Mouse (Mus musculus) testis, adult 2 months (tissue): ENCODE measurements around the gene Itprid2. TPM values are rescaled to one million over a fixed set of nuclear protein-coding genes. Genes with fewer than 3 reads are reported as not detected.

ENCODE experiments used
- H3K27ac ChIP-seq: fragments of 200-500 bp; 2 replicates; pipeline ENCODE4 v1.5.1; 2012; ENCODE audit warnings: low read depth, low read length; ENCODE audit not compliant: control insufficient read depth, insufficient read depth
- H3K27me3 ChIP-seq: fragments of 200-500 bp; 2 replicates; pipeline ENCODE4 v1.6.1; 2012; ENCODE audit warnings: mild to moderate bottlenecking, low read length, moderate library complexity; ENCODE audit not compliant: control insufficient read depth, insufficient read depth
- H3K36me3 ChIP-seq: fragments of 200-500 bp; 2 replicates; pipeline ENCODE4 v1.6.1; 2012; ENCODE audit warnings: mild to moderate bottlenecking, low read length; ENCODE audit not compliant: control insufficient read depth, insufficient read depth
- H3K4me1 ChIP-seq: fragments of 200-500 bp; 2 replicates; pipeline ENCODE4 v1.6.1; 2012; ENCODE audit warnings: low read length; ENCODE audit not compliant: control insufficient read depth, insufficient read depth
- H3K4me3 ChIP-seq: fragments of 200-500 bp; 2 replicates; pipeline ENCODE4 v1.5.1; 2012; ENCODE audit warnings: low read depth, mild to moderate bottlenecking, low read length, moderate library complexity, mixed read lengths; ENCODE audit not compliant: control insufficient read depth
- CTCF ChIP-seq: fragments of 200-500 bp; IDR thresholded peaks from 2 replicates; pipeline ENCODE4 v1.5.1; 2012; ENCODE audit warnings: low read depth, mild to moderate bottlenecking, inconsistent platforms, low read length, moderate library complexity; ENCODE audit not compliant: control insufficient read depth, insufficient read depth, insufficient replicate concordance
- POLR2A ChIP-seq: fragments of 200-500 bp; IDR thresholded peaks from 2 replicates; pipeline ENCODE4 v1.6.1; 2012; ENCODE audit warnings: low read depth, mild to moderate bottlenecking, inconsistent platforms, low read length, moderate library complexity; ENCODE audit not compliant: control insufficient read depth
- polyA plus RNA-seq: library from polyadenylated mRNA; depleted of rRNA; stranded (reverse); fragments of >200 nt; gene quantifications from 2 replicates; pipeline ENCODE4 v1.2.3, GENCODE M21; 2012

Gene Itprid2
- polyA plus RNA-seq, 1 experiment, result 3.4 TPM

DNA sequence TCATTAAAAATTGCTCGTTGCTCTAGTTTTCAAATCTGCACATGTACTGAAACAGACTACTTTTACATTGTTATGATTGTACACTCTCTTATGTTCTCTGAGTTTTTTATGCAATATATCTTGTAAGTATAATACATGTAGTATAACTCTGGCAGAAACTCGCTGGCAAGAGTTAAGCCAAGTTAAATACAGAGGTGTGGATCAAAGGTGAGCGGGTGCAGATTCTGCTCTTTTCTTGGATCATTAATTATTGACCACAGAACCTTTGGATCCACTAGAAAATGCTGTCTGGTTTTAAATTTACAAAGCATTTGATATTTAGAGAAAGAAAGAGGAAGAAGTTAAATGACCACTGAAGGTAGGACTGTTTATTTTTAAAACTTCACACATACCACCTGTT lies 16.5 kb downstream of the Itprid2 start:
- no peak overlapping the region for H3K27ac ChIP-seq
- TF ChIP-seq CTCF, result no peak
- no peak for TF ChIP-seq POLR2A
- no peaks in the 10 kb centered on the region for H3K27me3 ChIP-seq
- H3K4me1 ChIP-seq, result no peaks in the 10 kb centered on the region
- no peaks in the 10 kb centered on the region for H3K36me3 ChIP-seq
- no peak overlapping the region for H3K4me3 ChIP-seq

DNA sequence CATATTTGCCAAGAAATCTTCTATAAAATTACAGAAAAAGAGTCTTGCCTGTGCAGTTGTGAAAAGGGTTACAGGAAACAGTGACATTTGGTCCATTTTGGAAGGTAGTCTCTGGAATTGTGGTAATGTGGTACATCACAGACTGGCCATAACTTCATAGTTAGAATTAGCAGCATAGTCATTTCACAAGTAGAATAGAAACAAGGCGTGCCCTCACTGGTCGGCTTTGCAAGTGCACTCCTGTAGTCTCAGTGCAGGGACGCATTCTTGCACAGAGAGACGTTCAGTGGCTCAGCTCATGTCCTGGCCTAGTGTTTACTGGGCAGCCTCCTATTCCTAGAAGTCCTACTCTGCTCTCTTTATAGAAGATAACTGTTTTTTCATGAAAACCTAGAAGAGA lies 17.4 kb downstream of the Itprid2 start:
- Histone ChIP-seq H3K4me3 (no peak overlapping the region), H3K27ac (no peak overlapping the region), H3K27me3 (no peaks in the 10 kb centered on the region), H3K4me1 (no peaks in the 10 kb centered on the region), H3K36me3 (no peaks in the 10 kb centered on the region)
- no peak for TF ChIP-seq CTCF
- no peak for TF ChIP-seq POLR2A

DNA sequence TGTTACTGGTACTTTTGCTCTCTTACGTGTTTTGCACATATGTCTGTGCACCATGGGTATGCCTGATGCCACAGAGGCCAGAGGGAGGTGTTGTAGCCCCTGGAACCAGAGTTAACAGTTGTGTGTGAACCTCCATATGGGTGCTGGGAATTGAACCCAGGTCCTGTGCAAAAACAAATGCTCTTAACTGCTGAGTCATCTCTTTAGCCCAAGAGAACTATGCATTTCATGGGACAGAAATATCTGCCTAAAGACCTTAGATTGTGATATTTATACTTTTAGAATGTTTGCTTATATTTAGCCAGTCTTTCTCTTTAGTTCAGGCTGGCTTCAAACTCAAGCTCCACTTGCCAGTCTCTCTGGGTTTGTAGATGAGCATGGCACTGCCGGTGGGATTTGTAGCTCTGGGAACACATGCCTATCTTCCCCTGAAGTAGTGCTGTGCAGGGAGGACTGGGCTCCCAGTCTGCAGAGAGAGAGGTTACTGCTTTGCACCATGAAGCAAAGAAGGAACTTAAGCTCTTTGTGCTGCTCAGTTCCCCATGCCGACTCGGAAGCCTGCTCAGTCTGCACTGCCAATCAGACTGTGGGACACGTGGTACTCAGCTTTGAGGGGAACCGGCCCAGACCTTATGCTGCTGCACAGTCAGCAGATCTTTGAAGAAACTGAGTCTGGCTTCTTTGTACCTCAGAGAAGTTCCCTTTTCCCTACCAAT lies 18.1 kb downstream of the Itprid2 start:
- no peaks in the 10 kb centered on the region for H3K36me3 ChIP-seq
- TF ChIP-seq CTCF (no peak), POLR2A (no peak)
- no peaks in the 10 kb centered on the region for H3K27me3 ChIP-seq

DNA sequence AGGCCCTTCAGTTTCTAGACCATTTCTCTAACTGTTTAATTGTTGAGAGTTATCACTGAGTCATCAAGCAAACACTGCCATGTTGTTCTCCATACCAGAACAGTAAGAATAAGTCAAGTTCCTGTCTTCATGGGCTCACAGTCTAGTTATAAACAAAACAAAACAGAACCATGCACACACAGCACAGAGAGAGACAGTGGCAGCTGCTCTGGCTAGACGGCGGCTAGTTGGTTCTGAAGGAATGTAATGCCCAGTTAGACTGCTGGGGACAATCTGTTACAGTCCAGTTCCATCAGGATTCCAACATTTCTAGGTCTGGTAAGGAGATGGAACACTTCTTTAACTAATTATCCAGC lies 18.6 kb downstream of the Itprid2 start:
- Histone ChIP-seq H3K27me3 (no peaks in the 10 kb centered on the region), H3K4me1 (no peaks in the 10 kb centered on the region), H3K36me3 (no peaks in the 10 kb centered on the region), H3K27ac (no peak overlapping the region), H3K4me3 (no peak overlapping the region)
- TF ChIP-seq POLR2A (no peak), CTCF (no peak)

More for the DNA sequence above, 18.1 kb downstream of the Itprid2 start:
- H3K4me1 ChIP-seq, result no peaks in the 10 kb centered on the region
- no peak overlapping the region for H3K4me3 ChIP-seq
- no peak overlapping the region for H3K27ac ChIP-seq

DNA sequence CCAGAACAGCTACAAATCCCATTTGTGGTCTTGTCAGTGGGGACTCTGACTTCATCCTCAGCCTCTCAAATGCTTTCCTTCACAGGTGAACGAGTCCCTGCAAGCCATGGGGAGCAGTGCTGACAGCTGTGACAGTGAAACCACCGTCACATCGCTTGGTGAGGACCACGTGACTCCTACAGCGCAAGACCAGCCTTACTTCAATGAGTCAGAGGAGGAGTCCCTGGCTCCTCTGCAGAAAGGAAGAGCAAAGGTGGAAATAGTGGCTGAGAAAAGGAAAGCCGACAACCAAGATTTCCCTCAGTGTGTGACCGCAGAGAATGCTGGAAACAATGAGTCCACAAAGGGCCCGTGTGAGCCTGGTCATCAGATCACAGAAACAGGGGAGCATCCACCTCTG lies 21.9 kb downstream of the Itprid2 start:
- H3K27me3 ChIP-seq, result no peaks in the 10 kb centered on the region
- H3K4me1 ChIP-seq, result no peaks in the 10 kb centered on the region
- H3K27ac ChIP-seq, result no peak overlapping the region
- H3K36me3 ChIP-seq, result no peaks in the 10 kb centered on the region
- H3K4me3 ChIP-seq, result no peak overlapping the region
- TF ChIP-seq POLR2A (no peak), CTCF (no peak)

DNA sequence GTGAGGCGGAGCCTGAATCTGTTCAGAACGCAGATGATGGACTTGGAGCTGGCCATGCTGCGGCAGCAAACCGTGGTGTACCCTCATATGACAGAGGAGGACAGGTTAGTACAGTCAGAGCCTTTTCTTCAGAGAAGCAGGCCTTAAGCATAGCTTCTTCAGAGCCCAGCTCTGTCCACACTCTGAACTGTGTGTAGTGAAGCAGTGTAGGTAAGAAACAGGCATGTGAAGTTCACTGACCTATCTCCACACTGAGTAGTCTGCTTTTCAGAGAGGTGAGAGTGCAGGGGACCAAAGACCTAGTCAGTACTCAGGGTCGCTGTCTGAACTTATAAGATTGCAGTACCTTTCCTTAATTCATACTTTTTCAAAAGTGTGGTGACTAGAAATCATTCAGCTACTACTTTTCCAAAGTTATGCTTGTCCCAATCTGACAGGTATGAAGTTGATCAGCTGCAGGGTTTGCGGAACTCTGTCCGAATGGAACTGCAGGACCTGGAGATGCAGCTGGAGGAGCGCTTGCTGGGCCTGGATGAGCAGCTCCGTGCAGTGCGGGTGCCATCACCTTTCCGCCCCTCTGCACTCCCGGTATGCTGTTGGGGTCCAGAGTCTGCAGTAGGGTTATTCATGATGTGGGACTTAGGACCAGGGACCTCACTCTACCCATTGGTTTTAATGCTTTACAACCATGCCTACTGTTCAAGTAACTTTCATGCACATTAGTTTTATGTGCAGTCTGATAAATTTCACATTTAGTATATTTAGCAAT lies 25.4 kb downstream of the Itprid2 start:
- Histone ChIP-seq H3K4me1 (no peaks in the 10 kb centered on the region), H3K27me3 (no peaks in the 10 kb centered on the region), H3K27ac (no peak overlapping the region), H3K4me3 (no peak overlapping the region), H3K36me3 (no peaks in the 10 kb centered on the region)
- TF ChIP-seq POLR2A (no peak), CTCF (no peak)

DNA sequence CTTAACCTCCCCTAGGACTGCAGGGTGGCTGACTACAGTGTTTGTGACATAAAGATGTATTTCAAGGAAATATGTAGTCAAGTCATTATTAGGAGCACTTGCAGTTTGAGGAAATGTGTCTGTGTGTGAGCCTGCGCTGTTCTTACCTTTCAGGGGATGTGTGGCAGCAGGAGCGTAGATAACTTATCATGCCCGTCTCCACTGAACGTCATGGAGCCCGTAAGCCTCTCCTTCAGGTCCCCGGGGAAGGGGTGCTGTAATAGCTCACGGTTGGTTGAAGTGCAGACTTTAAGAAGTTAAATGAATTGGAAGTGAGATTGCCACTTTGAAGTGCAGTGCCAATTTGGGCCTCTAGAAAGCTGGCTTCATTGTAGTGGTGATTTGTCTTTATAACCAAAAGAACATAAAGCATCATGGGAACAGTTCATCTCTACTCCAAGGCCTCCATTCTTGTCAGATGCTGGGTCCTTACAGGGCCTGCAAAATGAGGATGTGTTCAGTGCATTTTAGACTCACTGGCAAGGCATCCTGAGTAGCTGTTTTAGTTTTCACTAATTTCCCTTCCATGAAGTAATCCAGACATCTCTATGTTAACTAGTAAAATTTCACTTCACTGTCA lies 26.4 kb downstream of the Itprid2 start:
- Histone ChIP-seq H3K4me3 (no peak overlapping the region), H3K36me3 (no peaks in the 10 kb centered on the region), H3K27me3 (no peaks in the 10 kb centered on the region), H3K4me1 (no peaks in the 10 kb centered on the region), H3K27ac (no peak overlapping the region)
- TF ChIP-seq CTCF (no peak), POLR2A (no peak)
